Mouse (Mus musculus) heart, embryonic 16.5 days (tissue): ENCODE measurements around the gene Kcnq2. TPM values are rescaled to one million over a fixed set of nuclear protein-coding genes. Genes with fewer than 3 reads are reported as not detected.

Experiments used
- ATAC-seq: fragments of 200-750 bp; cut with Nextera tagmentation; replicated peaks from 2 replicates; pipeline ENCODE4 v1.8.0; 2017; ENCODE audit warnings: moderate number of reproducible peaks; ENCODE audit not compliant: insufficient read depth, low FRiP score; ENCODE audit errors: extremely low read depth
- H3K27ac ChIP-seq: fragments of 300-500 bp; sonication (generic); 2 replicates; pipeline ENCODE4 v1.5.1; 2014; ENCODE audit warnings: mild to moderate bottlenecking, low read length, control low read depth, moderate library complexity
- H3K27me3 ChIP-seq: fragments of 300-500 bp; sonication (generic); 2 replicates; pipeline ENCODE4 v1.6.1; 2014; ENCODE audit warnings: low read length, mixed read lengths; ENCODE audit not compliant: control insufficient read depth, insufficient read depth
- H3K36me3 ChIP-seq: fragments of 300-500 bp; sonication (generic); 2 replicates; pipeline ENCODE4 v1.6.1; 2014; ENCODE audit not compliant: control insufficient read depth, insufficient read depth
- H3K4me1 ChIP-seq: fragments of 300-500 bp; sonication (generic); 2 replicates; pipeline ENCODE4 v1.6.1; 2014; ENCODE audit warnings: low read length, mixed read lengths; ENCODE audit not compliant: control insufficient read depth, insufficient read depth
- H3K4me2 ChIP-seq: fragments of 300-500 bp; sonication (generic); 2 replicates; pipeline ENCODE4 v1.6.1; 2014; ENCODE audit warnings: low read depth, mild to moderate bottlenecking, control low read depth, low read length
- H3K4me3 ChIP-seq: fragments of 300-500 bp; sonication (generic); 2 replicates; pipeline ENCODE4 v1.5.1; 2014; ENCODE audit warnings: mild to moderate bottlenecking, control low read depth, low read length
- H3K9ac ChIP-seq: fragments of 300-500 bp; sonication (generic); 2 replicates; pipeline ENCODE4 v1.6.1; 2014; ENCODE audit warnings: low read length, control low read depth
- H3K9me3 ChIP-seq: fragments of 300-500 bp; sonication (generic); replicated peaks from 2 replicates; pipeline ENCODE4 v1.6.1; 2016; ENCODE audit warnings: low read length; ENCODE audit not compliant: control insufficient read depth
- WGBS: fragments of 180-500 bp; shearing (Covaris S2); extraction: QIAGEN DNeasy Blood & Tissue Kit; methylation state at CpG from one replicate; pipeline ENCODE4 v1.1.7; 2014; 5-methylcytosine and 5-hydroxymethylcytosine counted together
- polyA plus RNA-seq: library from polyadenylated mRNA; unstranded; fragments of >200 nt; fragmentation: Nextera tagmentation; extraction: Ambion mirVana; gene quantifications from 2 replicates; pipeline ENCODE4 v1.2.1, GENCODE M21; 2015

Kcnq2 gene
- polyA plus RNA-seq, 1 experiment from 2014 or later: 0.11 TPM

- Histone ChIP-seq H3K4me2 (no peak overlapping the region), H3K9ac (no peak overlapping the region), H3K27ac (no peak overlapping the region), H3K27me3 (peaks cover 19% of the 10 kb centered on the region), H3K4me1 (no peaks in the 10 kb centered on the region), H3K4me3 (no peak overlapping the region), H3K36me3 (no peaks in the 10 kb centered on the region), H3K9me3 (no peaks in the 10 kb centered on the region)
- no peak for ATAC-seq
These were observed 12.5 kb downstream of the Kcnq2 start for GRCm38 (mm10) chr2:181122642-181123041.

GRCm38 (mm10) chr2:181120922-181121449 lies 14.1 kb downstream of the Kcnq2 start:
- Histone ChIP-seq H3K9me3 (no peaks in the 10 kb centered on the region), H3K27ac (no peak overlapping the region), H3K9ac (no peak overlapping the region), H3K4me2 (no peak overlapping the region), H3K27me3 (peaks cover 26% of the 10 kb centered on the region), H3K36me3 (no peaks in the 10 kb centered on the region), H3K4me1 (no peaks in the 10 kb centered on the region), H3K4me3 (no peak overlapping the region)
- 74% methylated on average over 4 of the region's 4 CpGs for WGBS
- no peak for ATAC-seq

GRCm38 (mm10) chr2:181119952-181120351 lies 15.1 kb downstream of the Kcnq2 start:
- no peak overlapping the region for H3K4me2 ChIP-seq
- H3K4me1 ChIP-seq: no peaks in the 10 kb centered on the region
- no peak overlapping the region for H3K9ac ChIP-seq
- no peak for ATAC-seq
- no peak overlapping the region for H3K27ac ChIP-seq
- 23% methylated on average over 10 of the region's 10 CpGs for WGBS
- H3K36me3 ChIP-seq: no peaks in the 10 kb centered on the region
- no peaks in the 10 kb centered on the region for H3K9me3 ChIP-seq
- no peak overlapping the region for H3K4me3 ChIP-seq
- peaks cover 26% of the 10 kb centered on the region for H3K27me3 ChIP-seq

DNA sequence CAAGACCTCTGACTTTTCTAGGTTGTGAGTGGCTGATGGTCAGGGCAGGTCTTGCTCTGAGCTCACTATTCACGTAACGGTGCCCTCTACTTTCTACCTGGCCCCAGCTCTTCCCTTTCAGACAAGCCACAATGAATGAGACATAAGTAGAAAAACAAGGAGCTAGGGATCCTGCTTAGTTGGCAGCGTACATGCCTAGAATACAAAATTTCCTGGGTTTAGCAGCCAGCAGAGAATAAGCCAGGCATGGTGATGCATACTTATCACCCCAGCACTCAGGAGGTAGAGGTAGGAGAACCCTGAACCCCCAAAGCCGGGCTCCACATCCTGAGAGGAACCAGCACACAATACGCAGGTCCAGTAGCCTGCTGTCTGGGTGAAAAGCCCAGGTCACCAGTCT lies 18.7 kb downstream of the Kcnq2 start:
- Histone ChIP-seq H3K27me3 (peaks cover 23% of the 10 kb centered on the region), H3K4me3 (no peak overlapping the region), H3K27ac (no peak overlapping the region), H3K4me2 (no peak overlapping the region), H3K9me3 (no peaks in the 10 kb centered on the region), H3K4me1 (no peaks in the 10 kb centered on the region), H3K9ac (no peak overlapping the region), H3K36me3 (no peaks in the 10 kb centered on the region)
- WGBS: 79% methylated on average over 5 of the region's 5 CpGs
- ATAC-seq: no peak

GRCm38 (mm10) chr2:181115367-181115766 lies 19.7 kb downstream of the Kcnq2 start:
- no peak overlapping the region for H3K4me2 ChIP-seq
- H3K27me3 ChIP-seq: peaks cover 19% of the 10 kb centered on the region
- ATAC-seq: no peak
- no peak overlapping the region for H3K9ac ChIP-seq
- no peaks in the 10 kb centered on the region for H3K36me3 ChIP-seq
- H3K27ac ChIP-seq: no peak overlapping the region
- no peaks in the 10 kb centered on the region for H3K4me1 ChIP-seq
- 68% methylated on average over 3 of the region's 3 CpGs for WGBS
- H3K4me3 ChIP-seq: no peak overlapping the region
- no peaks in the 10 kb centered on the region for H3K9me3 ChIP-seq

GRCm38 (mm10) chr2:181113762-181114361 lies 21.2 kb downstream of the Kcnq2 start:
- H3K4me2 ChIP-seq: no peak overlapping the region
- H3K27ac ChIP-seq: no peak overlapping the region
- no peak overlapping the region for H3K9ac ChIP-seq
- no peak for ATAC-seq
- no peak overlapping the region for H3K4me3 ChIP-seq
- H3K9me3 ChIP-seq: no peaks in the 10 kb centered on the region
- no peaks in the 10 kb centered on the region for H3K36me3 ChIP-seq
- 70% methylated on average over 8 of the region's 8 CpGs for WGBS
- H3K27me3 ChIP-seq: peaks cover 12% of the 10 kb centered on the region
- no peaks in the 10 kb centered on the region for H3K4me1 ChIP-seq

- ATAC-seq: no peak
- Histone ChIP-seq H3K4me1 (no peaks in the 10 kb centered on the region), H3K4me3 (no peak overlapping the region)
These were observed 23.4 kb downstream of the Kcnq2 start for GRCm38 (mm10) chr2:181111665-181112064.

DNA sequence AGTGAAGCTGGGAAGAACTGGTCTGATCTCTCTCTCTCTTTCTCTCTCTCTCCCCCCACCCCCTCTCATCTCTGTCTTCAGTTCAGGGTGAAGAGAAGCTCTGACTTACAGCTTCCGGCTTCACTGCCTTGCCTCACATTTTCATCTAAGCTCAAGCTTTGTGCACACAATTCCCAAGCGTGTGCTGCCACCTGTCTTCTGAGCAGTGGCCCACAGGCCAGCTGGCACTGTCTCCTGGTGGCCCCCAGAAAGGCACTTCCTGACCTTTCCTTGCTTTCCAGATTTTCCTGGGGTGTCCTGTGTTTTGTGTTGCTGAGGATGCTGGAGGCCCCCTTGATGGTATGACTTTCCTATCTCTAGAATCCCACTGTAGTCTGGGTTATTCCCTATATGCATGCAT lies 31.0 kb downstream of the Kcnq2 start:
- no peak overlapping the region for H3K9ac ChIP-seq
- no peaks in the 10 kb centered on the region for H3K4me1 ChIP-seq
- no peak for ATAC-seq
- no peak overlapping the region for H3K27ac ChIP-seq
- WGBS: 63% methylated on average over 2 of the region's 2 CpGs
- no peaks in the 10 kb centered on the region for H3K27me3 ChIP-seq
- H3K4me3 ChIP-seq: no peak overlapping the region
- H3K4me2 ChIP-seq: no peak overlapping the region
- no peaks in the 10 kb centered on the region for H3K9me3 ChIP-seq
- no peaks in the 10 kb centered on the region for H3K36me3 ChIP-seq

More at GRCm38 (mm10) chr2:181111665-181112064, 23.4 kb downstream of the Kcnq2 start:
- Histone ChIP-seq H3K9me3 (no peaks in the 10 kb centered on the region), H3K4me2 (no peak overlapping the region), H3K36me3 (no peaks in the 10 kb centered on the region), H3K27ac (no peak overlapping the region), H3K9ac (no peak overlapping the region), H3K27me3 (0 out of 2 replicates have a peak, but pooled peaks cover 5% of the 10 kb centered on the region)
- WGBS: 73% methylated on average over 1 of the region's 1 CpGs

DNA sequence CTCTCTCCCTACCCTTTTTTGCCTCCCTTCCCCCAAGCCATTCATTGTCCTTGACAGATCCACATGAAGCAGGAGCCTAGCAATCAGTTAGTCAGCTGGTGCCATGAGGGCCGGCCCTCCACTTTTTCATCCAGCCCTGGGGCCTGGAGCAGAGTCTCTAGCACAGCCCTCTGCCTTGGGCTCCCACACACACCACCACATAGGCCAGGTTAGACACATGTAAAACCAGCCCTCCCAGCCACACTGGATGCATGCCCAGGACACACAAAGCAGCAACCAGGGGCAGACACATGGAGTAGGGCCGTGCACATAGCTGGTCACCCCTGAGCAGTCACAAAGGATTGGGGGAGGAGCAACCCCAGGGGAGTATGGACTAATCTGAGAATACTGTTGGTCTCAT lies 32.9 kb downstream of the Kcnq2 start:
- Histone ChIP-seq H3K4me1 (no peaks in the 10 kb centered on the region), H3K4me2 (no peak overlapping the region), H3K9me3 (no peaks in the 10 kb centered on the region), H3K4me3 (no peak overlapping the region), H3K9ac (no peak overlapping the region), H3K27ac (no peak overlapping the region), H3K36me3 (no peaks in the 10 kb centered on the region), H3K27me3 (peaks cover 8% of the 10 kb centered on the region; the same call in 1 of the 2 replicates)
- WGBS: 61% methylated on average over 2 of the region's 2 CpGs
- no peak for ATAC-seq
